In the genomic region with DNA sequence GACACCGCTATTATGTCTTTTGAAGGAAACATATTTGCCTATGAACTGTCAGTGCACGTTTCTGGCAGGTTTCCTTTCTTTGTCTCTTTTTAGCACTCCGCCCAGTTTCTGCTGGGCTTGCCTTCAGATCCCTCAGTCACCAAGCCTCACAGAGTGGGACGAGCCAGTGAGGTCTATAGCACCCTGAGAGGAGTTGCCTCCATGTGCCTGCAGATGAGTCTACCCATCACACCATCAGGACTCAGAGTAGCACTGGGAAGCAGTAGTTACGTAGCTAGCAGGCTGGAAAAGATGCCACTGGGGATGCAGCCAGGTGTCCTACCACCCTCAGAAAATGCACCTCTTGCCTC, we compare ENCODE assay signal across 11 mouse cellular contexts.
DNase-seq lines count a peak whose midpoint lies in the region; ATAC-seq lines count a peak whose summit lies in the region.
"Had no signal": no experiment of that assay in that cellular context is flagged by ENCODE, and none has a peak within 500 bp of the region (broad histone marks: within the 10 kb centered on the region; RNA-seq: fewer than 3 reads in every experiment).

No protein-coding gene starts in this region.

- H3K4me3 ChIP-seq in forebrain, embryonic 10.5 days = no peak overlapping the region
- no peak overlapping the region for H3K4me3 ChIP-seq in forebrain, embryonic 15.5 days
- H3K4me3 ChIP-seq in lung, embryonic 15.5 days = no peak overlapping the region
- no peak overlapping the region for H3K4me3 ChIP-seq in brown adipose tissue, adult 24 weeks (ENCODE audit: insufficient read depth, low read depth, low read length)
- no peak overlapping the region for H3K4me3 ChIP-seq in liver, embryonic 11.5 days (ENCODE audit: low read depth, low read length)
- H3K4me3 ChIP-seq: midbrain, embryonic 10.5 days had no signal

- peaks cover 25% of the 10 kb centered on the region for H3K4me1 ChIP-seq in forebrain, embryonic 10.5 days
- H3K4me1 ChIP-seq in forebrain, embryonic 15.5 days = 0 out of 2 replicates have a peak, but pooled peaks cover 4% of the 10 kb centered on the region
- peaks cover 14% of the 10 kb centered on the region; the same call in 1 of the 2 replicates for H3K4me1 ChIP-seq in lung, embryonic 15.5 days
- 0 out of 2 replicates have a peak, but pooled peaks cover 3% of the 10 kb centered on the region for H3K4me1 ChIP-seq in brown adipose tissue, adult 24 weeks (ENCODE audit: control insufficient read depth, insufficient read depth, insufficient read length, low read length)
- H3K4me1 ChIP-seq in liver, embryonic 11.5 days (replicated peaks; ENCODE audit: control insufficient read depth, insufficient read depth, low read length) = peaks cover 10% of the 10 kb centered on the region; the same call in 1 of the 2 replicates

- no peak overlapping the region for H3K4me2 ChIP-seq in forebrain, embryonic 15.5 days (replicated peaks)
- no peak overlapping the region for H3K4me2 ChIP-seq in lung, embryonic 15.5 days
- no peak overlapping the region for H3K4me2 ChIP-seq in liver, embryonic 11.5 days

- H3K27me3 ChIP-seq in forebrain, embryonic 10.5 days (ENCODE audit: poor library complexity, severe bottlenecking) = no peaks in the 10 kb centered on the region
- H3K27me3 ChIP-seq in forebrain, embryonic 15.5 days = no peaks in the 10 kb centered on the region
- H3K27me3 ChIP-seq in lung, embryonic 15.5 days = no peaks in the 10 kb centered on the region
- H3K27me3 ChIP-seq in liver, embryonic 11.5 days (replicated peaks; ENCODE audit: control insufficient read depth, insufficient read depth, low read length) = no peaks in the 10 kb centered on the region

- no peak for DNase-seq in forebrain, embryonic 10.5 days (ENCODE audit: extremely low spot score, low spot score)
- no peak for DNase-seq in lung, postnatal 14 days
- DNase-seq in liver, embryonic 11.5 days (ENCODE audit: low spot score) = no peak
- DNase-seq in cerebellum, postnatal 36 days = no peak
- no peak for DNase-seq in ovary, adult 18-20 months (ENCODE audit: low spot score)
- DNase-seq: cerebellum, adult 2 months had no signal

- no peaks in the 10 kb centered on the region for H3K36me3 ChIP-seq in forebrain, embryonic 10.5 days (replicated peaks)
- H3K36me3 ChIP-seq in forebrain, embryonic 15.5 days = no peaks in the 10 kb centered on the region
- no peaks in the 10 kb centered on the region for H3K36me3 ChIP-seq in lung, embryonic 15.5 days
- no peaks in the 10 kb centered on the region for H3K36me3 ChIP-seq in liver, embryonic 11.5 days (ENCODE audit: control insufficient read depth, insufficient read depth, low read length)
- H3K36me3 ChIP-seq: midbrain, embryonic 10.5 days had no signal

- H3K27ac ChIP-seq in forebrain, embryonic 10.5 days = peak overlapping the region; percentile 63
- no peak overlapping the region for H3K27ac ChIP-seq in forebrain, embryonic 15.5 days (replicated peaks)
- peak overlapping the region; percentile 34; the same call in 1 of the 2 replicates for H3K27ac ChIP-seq in lung, embryonic 15.5 days
- H3K27ac ChIP-seq in brown adipose tissue, adult 24 weeks (replicated peaks; ENCODE audit: low read depth, low read length) = peak overlapping the region; percentile 68
- peak overlapping the region; percentile 48; the same call in 1 of the 2 replicates for H3K27ac ChIP-seq in liver, embryonic 11.5 days (ENCODE audit: low read depth, low read length)
- H3K27ac ChIP-seq: liver, embryonic 14.5 days; midbrain, embryonic 10.5 days had no signal

- no peak for ATAC-seq in forebrain, embryonic 15.5 days (replicated peaks)
- no peak for ATAC-seq in lung, embryonic 15.5 days (ENCODE audit: borderline replicate concordance, extremely low read depth, low FRiP score, low TSS enrichment)
- no peak for ATAC-seq in liver, embryonic 11.5 days (replicated peaks; ENCODE audit: low FRiP score)

- 82% methylated on average over 5 of the region's 5 CpGs for WGBS in forebrain, embryonic 10.5 days
- WGBS in forebrain, embryonic 15.5 days = 70% methylated on average over 5 of the region's 5 CpGs
- WGBS in lung, embryonic 15.5 days = 64% methylated on average over 5 of the region's 5 CpGs
- WGBS in liver, embryonic 11.5 days = 66% methylated on average over 5 of the region's 5 CpGs

- no peak overlapping the region for H3K9ac ChIP-seq in forebrain, embryonic 15.5 days (replicated peaks)
- H3K9ac ChIP-seq in lung, embryonic 15.5 days = no peak overlapping the region
- no peak overlapping the region for H3K9ac ChIP-seq in liver, embryonic 11.5 days (ENCODE audit: low read depth, low read length)
- H3K9ac ChIP-seq: liver, embryonic 14.5 days had no signal

- no peaks in the 10 kb centered on the region for H3K9me3 ChIP-seq in forebrain, embryonic 10.5 days
- no peaks in the 10 kb centered on the region for H3K9me3 ChIP-seq in forebrain, embryonic 15.5 days
- no peaks in the 10 kb centered on the region for H3K9me3 ChIP-seq in lung, embryonic 15.5 days
- H3K9me3 ChIP-seq in liver, embryonic 11.5 days (ENCODE audit: control insufficient read depth, low read length) = no peaks in the 10 kb centered on the region
- H3K9me3 ChIP-seq: midbrain, embryonic 10.5 days had no signal
